In genomic region chr2:167544004-167544356, GRCm38 (mm10) we compare ENCODE assay signal across 8 mouse cellular contexts. TPM values are rescaled to one million over a fixed set of nuclear protein-coding genes. Genes with fewer than 3 reads are reported as not detected.
A peak's percentile ranks its signal among the peaks of the same experiment; 100 is the strongest.
DNase-seq lines count a peak whose midpoint lies in the region; ATAC-seq and TF ChIP-seq lines count a peak whose summit lies in the region.

No protein-coding gene starts in this region.

- H3K27me3 ChIP-seq in neural tube, embryonic 11.5 days (ENCODE audit: control insufficient read depth, insufficient read depth, low read length): peaks cover under 1% of the 10 kb centered on the region
- H3K27me3 ChIP-seq in forebrain, postnatal 0 days (ENCODE audit: insufficient read depth, low read length): peaks cover 14% of the 10 kb centered on the region
- no peaks in the 10 kb centered on the region for H3K27me3 ChIP-seq in limb, embryonic 13.5 days
- H3K27me3 ChIP-seq in small intestine, adult 2 months (ENCODE audit: control insufficient read depth, insufficient read depth, low read length): no peaks in the 10 kb centered on the region

- H3K36me3 ChIP-seq in neural tube, embryonic 11.5 days (ENCODE audit: control insufficient read depth, insufficient read depth, low read length): no peaks in the 10 kb centered on the region; the same call in 1 of the 2 replicates
- no peaks in the 10 kb centered on the region for H3K36me3 ChIP-seq in forebrain, postnatal 0 days (ENCODE audit: insufficient read depth)
- peaks cover 26% of the 10 kb centered on the region for H3K36me3 ChIP-seq in limb, embryonic 13.5 days
- peaks cover 1% of the 10 kb centered on the region; the same call in 1 of the 2 replicates for H3K36me3 ChIP-seq in small intestine, adult 2 months (ENCODE audit: control insufficient read depth, insufficient read depth, low read length)

- no peak for ATAC-seq in neural tube, embryonic 11.5 days (ENCODE audit: insufficient read depth, low FRiP score, low TSS enrichment)
- ATAC-seq in forebrain, postnatal 0 days: 0 out of 2 replicates have a peak, but pooled peaks have one; percentile 18
- ATAC-seq in limb, embryonic 13.5 days (ENCODE audit: low FRiP score, low read depth): no peak
- no peak for ATAC-seq in cerebellum, adult (ENCODE audit: insufficient number of reproducible peaks, low FRiP score, low TSS enrichment)
- ATAC-seq in erythroblast, adult 5-6 weeks (replicated peaks; ENCODE audit: low FRiP score, poor library complexity, severe bottlenecking): no peak

- no peak for DNase-seq in neural tube, embryonic 11.5 days (ENCODE audit: low spot score)
- DNase-seq in neural tube, embryonic 10.5 days (ENCODE audit: extremely low spot score, low spot score): no peak
- DNase-seq in forebrain, postnatal 0 days: no peak
- DNase-seq in frontal cortex, postnatal 36 days (ENCODE audit: low spot score in 2 of 2): no peak

- no peak for TF ChIP-seq POLR2A in small intestine, adult 2 months (IDR thresholded peaks at IDR 0.05; ENCODE audit: low read depth, low read length)

- H3K9ac ChIP-seq in neural tube, embryonic 11.5 days (ENCODE audit: low read length): 0 out of 2 replicates have a peak overlapping the region, but pooled peaks have one; percentile 7
- H3K9ac ChIP-seq in forebrain, postnatal 0 days: no peak overlapping the region
- peak overlapping the region; percentile 81; the same call in 1 of the 2 replicates for H3K9ac ChIP-seq in limb, embryonic 13.5 days

- no peak overlapping the region for H3K4me3 ChIP-seq in neural tube, embryonic 11.5 days (ENCODE audit: low read depth, low read length)
- H3K4me3 ChIP-seq in forebrain, postnatal 0 days (ENCODE audit: low read depth, low read length): no peak overlapping the region
- no peak overlapping the region for H3K4me3 ChIP-seq in limb, embryonic 13.5 days
- no peak overlapping the region for H3K4me3 ChIP-seq in small intestine, adult 2 months (ENCODE audit: low read depth, low read length)

- H3K9me3 ChIP-seq in neural tube, embryonic 11.5 days (ENCODE audit: control insufficient read depth, low read length): no peaks in the 10 kb centered on the region
- H3K9me3 ChIP-seq in forebrain, postnatal 0 days (ENCODE audit: low read length): no peaks in the 10 kb centered on the region
- no peaks in the 10 kb centered on the region for H3K9me3 ChIP-seq in limb, embryonic 13.5 days

- H3K4me2 ChIP-seq in neural tube, embryonic 11.5 days (ENCODE audit: low read depth): no peak overlapping the region
- no peak overlapping the region for H3K4me2 ChIP-seq in forebrain, postnatal 0 days (ENCODE audit: low read depth)
- peak overlapping the region; percentile 92 for H3K4me2 ChIP-seq in limb, embryonic 13.5 days (replicated peaks)

- H3K27ac ChIP-seq in neural tube, embryonic 11.5 days (ENCODE audit: low read depth, low read length): peak overlapping the region; percentile 75
- H3K27ac ChIP-seq in forebrain, postnatal 0 days (ENCODE audit: low read depth, low read length): peak overlapping the region; percentile 50
- H3K27ac ChIP-seq in limb, embryonic 13.5 days: peak overlapping the region; percentile 96
- peak overlapping the region; percentile 77 for H3K27ac ChIP-seq in small intestine, adult 2 months (ENCODE audit: insufficient read depth, low read depth, low read length)

- peaks cover 39% of the 10 kb centered on the region for H3K4me1 ChIP-seq in neural tube, embryonic 11.5 days (ENCODE audit: control insufficient read depth, insufficient read depth, low read length)
- H3K4me1 ChIP-seq in forebrain, postnatal 0 days (ENCODE audit: insufficient read depth): no peaks in the 10 kb centered on the region
- peaks cover 74% of the 10 kb centered on the region for H3K4me1 ChIP-seq in limb, embryonic 13.5 days
- peaks cover 3% of the 10 kb centered on the region; the same call in 1 of the 2 replicates for H3K4me1 ChIP-seq in small intestine, adult 2 months (ENCODE audit: control insufficient read depth, insufficient read depth, insufficient read length, low read length)

- TF ChIP-seq CTCF in forebrain, postnatal 0 days (IDR thresholded peaks at IDR 0.05; ENCODE audit: low read depth): no peak
- TF ChIP-seq CTCF in small intestine, adult 2 months (IDR thresholded peaks at IDR 0.05; ENCODE audit: extremely low read depth, insufficient read length, insufficient replicate concordance, low read depth, low read length): no peak

- WGBS in neural tube, embryonic 11.5 days: 7% methylated on average over 4 of the region's 4 CpGs
- WGBS in forebrain, postnatal 0 days: 9% methylated on average over 4 of the region's 4 CpGs
- 3% methylated on average over 4 of the region's 4 CpGs for whole genome bisulfite sequencing in limb, embryonic 13.5 days
- 29% methylated on average over 4 of the region's 4 CpGs for WGBS in small intestine, adult 2 months

RNA-seq across cellular contexts. Expression of gene Snai1, which starts 6.0 kb away (rescaled TPM):
- 32.3 and 39.7 TPM in 2 replicates for polyA plus RNA-seq in neural tube, embryonic 11.5 days (2014; fragmentation: Nextera tagmentation; extraction: Ambion mirVana)
- 1.3 and 1.4 TPM in 2 replicates for total RNA-seq in forebrain, postnatal 0 days (2014; rRNA removed)
- 3.3 and 4.4 TPM in 2 replicates for polyA plus RNA-seq in forebrain, postnatal 0 days (2015; fragmentation: Nextera tagmentation; extraction: Ambion mirVana)
- polyA plus RNA-seq in limb, embryonic 13.5 days (2015; fragmentation: Nextera tagmentation; extraction: Ambion mirVana): 72.6 and 76.0 TPM in 2 replicates
- 12.1 and 13.2 TPM in 2 replicates for polyA plus RNA-seq in small intestine, adult 2 months (2012; rRNA removed)
- total RNA-seq in erythroblast, adult 5-6 weeks (2015; ENCODE audit: low replicate concordance): not detected in 2 replicates
- total RNA-seq in erythroblast, adult 5-6 weeks (2017; ENCODE audit: low replicate concordance): 0.70 TPM in 1 of 2 replicates, not detected in the other

RNA-seq across cellular contexts. Expression of gene Spata2, which starts 51.3 kb away (rescaled TPM):
- polyA plus RNA-seq in neural tube, embryonic 11.5 days (2014; fragmentation: Nextera tagmentation; extraction: Ambion mirVana): 23.1 and 24.6 TPM in 2 replicates
- 26.9 and 28.9 TPM in 2 replicates for total RNA-seq in forebrain, postnatal 0 days (2014; rRNA removed)
- polyA plus RNA-seq in forebrain, postnatal 0 days (2015; fragmentation: Nextera tagmentation; extraction: Ambion mirVana): 31.8 and 36.6 TPM in 2 replicates
- 13.4 and 14.5 TPM in 2 replicates for polyA plus RNA-seq in limb, embryonic 13.5 days (2015; fragmentation: Nextera tagmentation; extraction: Ambion mirVana)
- polyA plus RNA-seq in small intestine, adult 2 months (2012; rRNA removed): 25.4 and 54.9 TPM in 2 replicates
- total RNA-seq in erythroblast, adult 5-6 weeks (2015; ENCODE audit: low replicate concordance): 6.1 and 9.4 TPM in 2 replicates
- total RNA-seq in erythroblast, adult 5-6 weeks (2017; ENCODE audit: low replicate concordance): 6.3 and 7.6 TPM in 2 replicates

RNA-seq across cellular contexts. Expression of gene Rnf114, which starts 51.5 kb away (rescaled TPM):
- polyA plus RNA-seq in neural tube, embryonic 11.5 days (2014; fragmentation: Nextera tagmentation; extraction: Ambion mirVana): 150 and 161 TPM in 2 replicates
- 66.1 and 79.5 TPM in 2 replicates for total RNA-seq in forebrain, postnatal 0 days (2014; rRNA removed)
- 84.5 and 88.6 TPM in 2 replicates for polyA plus RNA-seq in forebrain, postnatal 0 days (2015; fragmentation: Nextera tagmentation; extraction: Ambion mirVana)
- 90.8 and 93.6 TPM in 2 replicates for polyA plus RNA-seq in limb, embryonic 13.5 days (2015; fragmentation: Nextera tagmentation; extraction: Ambion mirVana)
- 50.5 and 116 TPM in 2 replicates for polyA plus RNA-seq in small intestine, adult 2 months (2012; rRNA removed)
- 39.6 and 41.6 TPM in 2 replicates for total RNA-seq in erythroblast, adult 5-6 weeks (2015; ENCODE audit: low replicate concordance)
- total RNA-seq in erythroblast, adult 5-6 weeks (2017; ENCODE audit: low replicate concordance): 32.3 and 41.5 TPM in 2 replicates
